Mouse (Mus musculus): ENCODE measurements around the gene Eras. TPM values are rescaled to one million over a fixed set of nuclear protein-coding genes. Genes with fewer than 3 reads are reported as not detected.

Eras gene
- total RNA-seq (2023): not detected in 4 replicates

GRCm38 (mm10) chrX:7928270-7928790 lies at the start of gene Eras:
TSS of gene Eras (minus strand) at chrX:7928607.

DNA sequence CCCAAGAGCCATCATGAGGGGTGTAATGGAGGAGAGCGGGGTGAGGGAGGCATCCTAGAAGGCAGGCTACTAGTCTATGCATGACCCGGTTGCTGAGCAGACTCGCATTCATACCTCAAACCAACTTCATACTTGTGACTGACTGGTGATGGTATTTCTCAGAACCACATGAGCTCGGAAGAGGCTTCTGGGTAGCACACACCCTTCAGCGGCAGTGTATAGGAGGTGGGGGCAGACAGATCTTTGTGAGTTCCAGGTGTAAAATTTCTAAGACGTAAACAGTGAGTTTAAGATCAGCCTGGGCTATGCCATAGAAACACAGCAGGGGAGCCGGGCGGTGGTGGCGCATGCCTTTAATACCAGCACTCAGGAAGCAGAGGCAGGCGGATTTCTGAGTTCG lies 49.5 kb upstream of the Eras start, which contains the start of gene Gata1:
Gene Gata1 (minus strand): TSS at position 180 of the 400 bp plus-strand sequence.

GRCm38 (mm10) chrX:7947108-7947899 lies 18.9 kb upstream of the Eras start, which contains the start of gene Hdac6:
TSS of gene Hdac6 (minus strand) at chrX:7947889.

GRCm38 (mm10) chrX:7919601-7920383 lies 8.6 kb downstream of the Eras start, which contains the start of gene Pcsk1n:
TSS of gene Pcsk1n (plus strand) at chrX:7919822.

DNA sequence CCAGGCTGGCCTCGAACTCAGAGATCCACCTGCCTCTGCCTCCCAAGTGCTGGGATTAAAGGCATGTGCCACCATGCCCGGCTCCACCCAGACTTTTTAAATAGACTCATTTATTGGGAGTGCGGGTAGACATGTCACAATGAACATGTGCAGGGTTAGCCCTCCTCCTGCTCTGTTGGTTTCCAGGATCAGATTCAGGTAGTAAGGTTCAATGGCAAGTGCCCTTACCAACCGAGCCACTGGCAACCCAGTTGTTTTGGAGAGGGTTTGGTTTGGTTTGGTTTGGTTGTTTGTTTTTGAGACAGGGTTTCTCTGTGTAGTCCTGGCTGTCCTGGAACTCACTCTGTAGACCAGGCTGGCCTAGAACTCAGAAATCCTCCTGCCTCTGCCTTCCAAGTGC lies 19.2 kb downstream of the Eras start, which contains the start of gene Gm10490:
Gene Gm10490 (plus strand): TSS at position 301 of the 400 bp plus-strand sequence.

DNA sequence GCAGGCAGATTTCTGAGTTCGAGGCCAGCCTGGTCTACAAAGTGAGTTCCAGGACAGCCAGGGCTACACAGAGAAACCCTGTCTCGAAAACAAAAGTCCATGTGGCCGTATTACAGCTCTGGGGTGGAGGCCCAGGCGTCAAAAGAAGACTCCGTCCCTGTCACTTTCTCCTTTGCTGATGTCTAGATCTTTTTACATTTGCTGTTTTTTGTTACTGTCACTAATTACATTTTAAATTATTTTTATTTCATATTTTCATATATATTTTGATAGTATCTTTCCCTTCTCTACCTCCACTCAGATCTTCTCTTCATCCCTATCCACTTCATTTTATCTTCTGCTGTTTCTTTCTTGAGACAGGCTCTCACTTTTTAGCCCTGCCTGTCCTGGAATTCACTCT lies 20.7 kb downstream of the Eras start, which contains the start of gene Gm10491:
Gene Gm10491 (minus strand): TSS at position 101 of the 400 bp plus-strand sequence.

GRCm38 (mm10) chrX:7898880-7899874 lies 29.2 kb downstream of the Eras start, which contains the start of the genes Pqbp1 and Timm17b:
TSS of gene Pqbp1 (minus strand) at chrX:7899269.
TSS of gene Timm17b (plus strand) at chrX:7899357.

DNA sequence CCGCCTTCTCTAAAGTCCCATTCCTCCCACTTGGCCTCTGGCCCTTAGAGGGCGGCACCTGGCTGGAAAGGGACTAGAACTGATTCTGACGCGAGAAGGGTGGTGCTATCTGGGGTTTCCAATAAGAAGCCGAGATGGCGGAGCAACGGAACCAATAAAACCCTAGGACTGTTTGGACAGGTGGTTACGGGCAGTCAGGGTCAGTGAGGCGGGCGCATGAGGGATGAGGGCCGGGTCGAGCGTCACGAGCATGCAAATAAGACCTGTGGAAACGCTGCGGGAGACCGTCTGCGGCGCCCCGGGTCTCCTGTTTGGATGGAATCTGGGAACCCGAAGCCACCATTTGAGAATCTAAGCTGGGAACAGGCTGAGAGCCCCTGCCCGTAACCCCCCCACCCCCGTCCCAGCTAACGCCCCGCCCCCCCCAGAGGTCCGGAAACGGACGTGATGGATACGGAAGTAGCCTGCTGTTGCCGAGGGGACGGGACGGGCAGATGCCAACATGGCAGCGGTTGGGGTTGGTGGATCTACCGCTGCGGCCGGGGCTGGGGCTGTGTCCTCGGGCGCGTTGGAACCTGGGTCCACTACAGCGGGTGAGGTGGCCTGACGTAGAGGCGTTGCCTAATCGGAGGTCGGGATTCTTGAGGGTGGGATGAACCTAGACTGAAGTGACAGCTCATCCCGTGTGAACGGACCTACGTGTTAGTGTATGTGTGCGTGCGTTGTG lies 44.4 kb downstream of the Eras start, which contains the start of gene Slc35a2:
Gene Slc35a2 (plus strand): TSS at position 188 of the 727 bp plus-strand sequence.

GRCm38 (mm10) chrX:7878007-7878419 lies 50.4 kb downstream of the Eras start, which contains the start of gene Pim2:
TSS of gene Pim2 (plus strand) at chrX:7878262.

Other genes with a start within 250 kb of the Eras start
- gene Magix, start 247.4 kb downstream of the Eras start, total RNA-seq (2023): not detected in 4 replicates
- gene Gpkow, start 231.5 kb downstream of the Eras start, total RNA-seq (2023): 45.1 to 48.2 TPM (median 46.2 TPM) in 4 replicates
- gene Wdr45, start 214.3 kb downstream of the Eras start, total RNA-seq (2023): 58.2 to 89.6 TPM (median 70.2 TPM) in 4 replicates
- gene Gm45208, start 206.4 kb downstream of the Eras start, total RNA-seq (2023): not detected in 4 replicates
- 9.6 to 13.9 TPM (median 12.0 TPM) in 4 replicates for gene Praf2, start 200.2 kb downstream of the Eras start, total RNA-seq (2023)
- gene Ccdc120, start 177.7 kb downstream of the Eras start, total RNA-seq (2023): not detected in 4 replicates
- 26.2 to 36.6 TPM (median 32.7 TPM) in 4 replicates for gene Tfe3, start 166.0 kb downstream of the Eras start, total RNA-seq (2023)
- gene Gripap1, start 138.8 kb downstream of the Eras start, total RNA-seq (2023): 277 to 286 TPM (median 284 TPM) in 4 replicates
- 1.5 to 2.4 TPM (median 1.9 TPM) in 4 replicates for gene Kcnd1, start 106.3 kb downstream of the Eras start, total RNA-seq (2023)
- gene Otud5, start 87.2 kb downstream of the Eras start, total RNA-seq (2023): 168 to 185 TPM (median 181 TPM) in 4 replicates
- 36.0 to 41.3 TPM (median 37.2 TPM) in 4 replicates for gene Pim2, start 50.3 kb downstream of the Eras start, total RNA-seq (2023)
- 28.8 to 38.6 TPM (median 35.1 TPM) in 4 replicates for gene Slc35a2, start 44.6 kb downstream of the Eras start, total RNA-seq (2023)
- 126 to 133 TPM (median 129 TPM) in 4 replicates for gene Pqbp1, start 29.3 kb downstream of the Eras start, total RNA-seq (2023)
- gene Timm17b, start 29.2 kb downstream of the Eras start, total RNA-seq (2023): 38.8 to 55.7 TPM (median 51.5 TPM) in 4 replicates
- gene Gm10491, start 20.8 kb downstream of the Eras start, total RNA-seq (2023): not detected in 4 replicates
- gene Gm10490, start 19.1 kb downstream of the Eras start, total RNA-seq (2023): 2.1 TPM in 1 of 4 replicates, not detected in the others
- not detected in 4 replicates for gene Pcsk1n, start 8.8 kb downstream of the Eras start, total RNA-seq (2023)
- 15.9 to 26.0 TPM (median 21.4 TPM) in 4 replicates for gene Hdac6, start 19.3 kb upstream of the Eras start, total RNA-seq (2023)
- gene Gata1, start 49.5 kb upstream of the Eras start, total RNA-seq (2023): not detected in 4 replicates
- gene Glod5, start 89.9 kb upstream of the Eras start, total RNA-seq (2023): not detected in 4 replicates
- gene Suv39h1, start 146.2 kb upstream of the Eras start, total RNA-seq (2023): 25.6 to 28.5 TPM (median 27.7 TPM) in 4 replicates
- gene Was, start 161.9 kb upstream of the Eras start, total RNA-seq (2023): 123 to 128 TPM (median 127 TPM) in 4 replicates
- gene Wdr13, start 204.3 kb upstream of the Eras start, total RNA-seq (2023): 32.4 to 39.9 TPM (median 35.9 TPM) in 4 replicates
- gene Rbm3, start 217.3 kb upstream of the Eras start, total RNA-seq (2023): 695 to 785 TPM (median 740 TPM) in 4 replicates
- 19.7 to 22.6 TPM (median 20.8 TPM) in 4 replicates for gene Tbc1d25, start 247.6 kb upstream of the Eras start, total RNA-seq (2023)